Mouse (Mus musculus) lung, adult 2 months (tissue): Measurements from ENCODE around the gene Thada. TPM values are rescaled to one million over a fixed set of nuclear protein-coding genes. Genes with fewer than 3 reads are reported as not detected.

ENCODE experiments used
- DNase-seq: peaks from one replicate; pipeline ENCODE4 v3.0.0; 2022
- H3K4me1 ChIP-seq: fragments of 200-500 bp; 2 replicates; pipeline ENCODE4 v1.6.1; 2011; ENCODE audit warnings: low read length; ENCODE audit not compliant: control insufficient read depth, insufficient read depth
- H3K4me3 ChIP-seq: fragments of 200-500 bp; replicated peaks from 2 replicates; pipeline ENCODE3; 2011; ENCODE audit warnings: low read depth, mild to moderate bottlenecking, control low read depth, low read length; ENCODE audit errors: extremely low read depth
- CTCF ChIP-seq: fragments of 200-500 bp; IDR thresholded peaks from 2 replicates; pipeline ENCODE4 v1.5.1; 2011; ENCODE audit warnings: mild to moderate bottlenecking, low read length, control low read depth; ENCODE audit not compliant: insufficient read depth
- POLR2A ChIP-seq: fragments of 200-500 bp; IDR thresholded peaks from 2 replicates; pipeline ENCODE4 v1.6.1; 2011; ENCODE audit warnings: low read depth, mild to moderate bottlenecking, control low read depth, low read length, borderline replicate concordance; ENCODE audit errors: extremely low read depth
- WGBS: fragments of 180-500 bp; shearing (Covaris S2); methylation state at CpG from one replicate; pipeline ENCODE4 v1.1.7; 2018; 5-methylcytosine and 5-hydroxymethylcytosine counted together
- polyA plus RNA-seq: library from polyadenylated mRNA; depleted of rRNA; stranded (reverse); fragments of >200 nt; gene quantifications from 2 replicates; pipeline ENCODE4 v1.2.3, GENCODE M21; 2012

Thada gene
- polyA plus RNA-seq, 1 experiment: 12.8 TPM

DNA sequence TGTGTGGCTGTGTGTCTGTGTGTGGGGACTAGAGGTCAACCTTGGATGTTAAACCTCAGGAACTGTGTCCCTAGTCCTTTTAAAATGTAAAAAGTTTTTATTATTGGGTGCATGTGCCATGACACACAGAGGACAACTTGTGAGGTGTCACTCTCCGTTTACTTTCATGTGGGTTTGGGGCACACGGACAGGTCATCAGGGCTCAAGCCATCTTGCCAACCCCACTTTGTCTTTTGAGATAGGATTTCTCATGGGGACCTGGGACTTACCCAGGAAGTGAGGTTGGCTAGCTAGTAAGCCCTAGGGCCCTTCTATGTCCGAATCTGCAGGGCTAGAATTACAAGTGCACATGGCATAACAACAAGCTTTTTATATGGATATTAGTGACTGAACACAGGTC lies 130.9 kb downstream of the Thada start:
- Histone ChIP-seq H3K4me1 (peaks cover 6% of the 10 kb centered on the region), H3K4me3 (no peak overlapping the region)
- TF ChIP-seq POLR2A (no peak), CTCF (no peak)
- WGBS: 84% methylated on average over 3 of the region's 3 CpGs
- no peak for DNase-seq

DNA sequence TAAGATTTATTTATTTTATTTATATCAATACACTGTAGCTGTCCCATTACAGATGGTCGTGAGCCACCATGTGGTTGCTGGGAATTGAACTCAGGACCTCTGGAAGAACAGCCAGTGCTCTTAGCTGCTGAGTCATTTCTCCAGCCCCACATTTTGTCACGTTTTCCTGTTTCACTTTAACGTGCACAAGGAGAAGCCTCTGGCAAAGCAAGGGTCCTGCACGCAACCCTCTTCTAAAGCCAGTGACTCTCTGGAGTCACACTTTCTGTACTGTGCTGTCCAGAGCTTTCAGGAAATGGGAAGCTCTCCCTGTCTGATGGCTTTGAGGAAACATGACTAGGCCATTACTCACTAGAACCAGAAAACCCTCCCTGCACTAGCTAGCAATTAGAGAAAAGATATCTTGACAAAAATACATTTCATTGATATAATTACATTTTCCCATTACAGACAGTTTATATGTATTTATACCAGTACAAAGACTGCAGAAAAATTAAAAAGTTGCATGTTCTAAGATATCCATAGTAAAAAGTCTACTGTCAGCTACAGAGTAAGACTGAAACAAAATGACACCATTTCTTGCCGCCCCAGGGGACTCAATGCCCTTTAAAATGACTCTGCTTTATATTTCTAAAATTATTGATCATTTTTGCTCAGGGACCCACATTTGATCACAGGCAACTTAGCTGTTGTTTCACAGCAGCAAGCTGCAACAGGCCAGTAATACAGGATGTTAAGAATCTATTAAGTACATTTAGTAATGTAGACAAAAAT lies 131.6 kb downstream of the Thada start:
- no peak for DNase-seq
- TF ChIP-seq POLR2A (no peak), CTCF (no peak)
- WGBS: 57% methylated on average over 5 of the region's 5 CpGs
- H3K4me1 ChIP-seq: peaks cover 6% of the 10 kb centered on the region
- H3K4me3 ChIP-seq: no peak overlapping the region

DNA sequence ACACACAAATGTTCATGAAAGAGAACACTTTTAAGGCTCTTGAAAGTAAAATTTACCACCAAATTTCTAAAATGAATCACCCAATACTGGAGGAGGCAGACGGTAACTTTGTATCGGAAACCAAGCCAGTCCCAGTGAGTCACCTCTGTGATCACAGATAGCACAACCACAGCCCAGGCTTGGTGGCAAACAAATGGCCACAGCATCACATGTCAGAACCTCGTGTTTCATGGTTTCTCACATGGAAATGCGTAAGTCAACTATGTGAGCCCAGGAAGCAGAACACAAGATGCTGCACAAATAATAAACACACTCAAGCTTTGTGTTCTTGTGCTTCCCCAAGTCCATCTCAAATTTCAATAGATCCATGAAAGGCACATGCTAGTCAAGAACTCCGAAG lies 133.1 kb downstream of the Thada start:
- Histone ChIP-seq H3K4me3 (no peak overlapping the region), H3K4me1 (peaks cover 6% of the 10 kb centered on the region)
- DNase-seq: no peak
- WGBS: 80% methylated on average over 5 of the region's 5 CpGs
- TF ChIP-seq POLR2A (no peak), CTCF (no peak)

DNA sequence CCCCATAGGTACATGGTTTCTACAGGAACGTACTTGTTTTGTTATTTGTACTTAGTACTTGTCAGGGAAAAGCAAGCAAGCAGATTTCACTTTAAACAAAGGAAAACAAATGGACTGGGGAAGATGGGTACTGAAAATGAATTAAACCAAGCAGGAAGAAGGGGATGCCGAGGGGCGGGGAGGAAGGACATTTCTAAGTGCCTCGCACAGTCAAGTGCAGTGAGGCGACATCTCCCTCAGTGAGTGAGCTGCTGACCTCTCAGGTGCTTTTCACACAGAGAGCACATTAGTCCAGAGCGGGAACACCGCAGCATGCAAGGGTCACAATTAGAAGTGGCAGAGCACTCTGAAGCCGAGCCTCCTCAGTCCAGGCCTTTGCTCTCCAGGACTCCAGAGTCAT lies 135.0 kb downstream of the Thada start:
- Histone ChIP-seq H3K4me3 (no peak overlapping the region), H3K4me1 (peaks cover 7% of the 10 kb centered on the region)
- WGBS: 64% methylated on average over 8 of the region's 8 CpGs
- no peak for TF ChIP-seq POLR2A
- no peak for TF ChIP-seq CTCF
- DNase-seq: no peak

DNA sequence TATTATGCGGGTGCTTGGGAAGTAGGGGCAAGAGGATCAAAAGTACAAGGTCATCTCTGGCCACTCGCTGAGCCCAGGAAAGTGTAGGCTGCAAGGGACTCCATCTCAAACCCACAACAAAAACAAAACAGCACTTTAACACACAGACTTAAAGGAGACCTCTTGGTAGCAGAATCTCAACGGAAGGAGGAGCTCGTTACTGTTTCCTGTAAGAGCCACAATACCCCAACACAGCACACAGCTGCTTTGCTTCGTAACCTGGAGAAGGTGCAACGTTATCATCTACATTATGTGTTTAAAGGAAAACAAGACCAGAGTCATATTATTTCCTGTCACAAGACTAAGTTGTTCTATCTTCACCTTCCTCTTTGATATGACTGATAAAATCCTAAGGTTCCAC lies 135.5 kb downstream of the Thada start:
- TF ChIP-seq CTCF (no peak), POLR2A (no peak)
- WGBS: 61% methylated on average over 6 of the region's 6 CpGs
- DNase-seq: no peak
- Histone ChIP-seq H3K4me1 (peaks cover 9% of the 10 kb centered on the region), H3K4me3 (no peak overlapping the region)

DNA sequence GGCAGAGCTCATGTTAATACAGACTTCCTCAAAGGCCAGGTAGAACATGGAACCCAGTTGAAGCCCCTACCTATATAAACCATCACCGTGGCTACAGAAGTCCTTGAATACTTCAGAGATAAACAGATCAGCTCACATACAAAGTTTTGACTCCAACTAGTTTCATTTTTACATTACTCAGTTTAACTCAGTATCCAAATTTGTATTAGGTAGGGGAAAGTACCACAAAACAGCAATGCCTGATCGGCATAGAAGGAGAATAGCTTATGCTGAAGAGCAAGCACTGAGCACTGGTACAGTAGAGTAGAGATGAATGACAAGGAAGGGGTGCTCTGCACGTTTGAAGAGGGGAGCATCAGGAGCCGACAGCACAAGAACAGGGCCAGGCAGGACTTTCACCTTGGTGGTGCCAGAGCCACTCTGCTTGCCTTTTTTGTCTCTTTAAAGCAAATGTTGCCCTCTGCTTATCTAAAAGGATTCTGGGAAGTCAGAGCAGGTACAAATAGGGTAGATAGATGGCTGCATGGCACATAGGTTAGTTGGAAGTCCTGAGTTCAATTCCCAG lies 136.0 kb downstream of the Thada start:
- no peak overlapping the region for H3K4me3 ChIP-seq
- WGBS: 82% methylated on average over 4 of the region's 4 CpGs
- no peak for DNase-seq
- TF ChIP-seq POLR2A: no peak
- no peak for TF ChIP-seq CTCF
- H3K4me1 ChIP-seq: peaks cover 9% of the 10 kb centered on the region

DNA sequence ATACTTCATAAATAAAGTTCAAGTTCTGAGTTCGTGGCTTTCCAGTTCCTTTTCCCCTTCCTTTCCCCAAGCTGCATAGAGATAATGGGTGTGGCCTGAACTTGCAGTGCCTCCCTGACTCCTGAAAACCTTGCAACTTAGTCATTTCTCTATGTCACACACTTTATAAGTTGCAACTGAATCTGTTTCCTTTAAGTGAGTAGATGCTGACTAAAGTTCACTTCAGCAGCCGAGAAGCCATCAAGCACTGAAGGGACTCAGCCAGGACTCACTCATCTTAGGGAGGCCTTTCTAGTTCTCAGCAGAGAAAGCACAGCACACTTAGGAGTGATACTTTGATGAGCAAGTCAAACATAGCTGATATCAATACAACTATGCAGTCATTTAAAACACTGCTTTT lies 137.5 kb downstream of the Thada start:
- Histone ChIP-seq H3K4me3 (no peak overlapping the region), H3K4me1 (peaks cover 11% of the 10 kb centered on the region)
- 57% methylated on average over 2 of the region's 2 CpGs for WGBS
- TF ChIP-seq CTCF (no peak), POLR2A (no peak)
- no peak for DNase-seq

DNA sequence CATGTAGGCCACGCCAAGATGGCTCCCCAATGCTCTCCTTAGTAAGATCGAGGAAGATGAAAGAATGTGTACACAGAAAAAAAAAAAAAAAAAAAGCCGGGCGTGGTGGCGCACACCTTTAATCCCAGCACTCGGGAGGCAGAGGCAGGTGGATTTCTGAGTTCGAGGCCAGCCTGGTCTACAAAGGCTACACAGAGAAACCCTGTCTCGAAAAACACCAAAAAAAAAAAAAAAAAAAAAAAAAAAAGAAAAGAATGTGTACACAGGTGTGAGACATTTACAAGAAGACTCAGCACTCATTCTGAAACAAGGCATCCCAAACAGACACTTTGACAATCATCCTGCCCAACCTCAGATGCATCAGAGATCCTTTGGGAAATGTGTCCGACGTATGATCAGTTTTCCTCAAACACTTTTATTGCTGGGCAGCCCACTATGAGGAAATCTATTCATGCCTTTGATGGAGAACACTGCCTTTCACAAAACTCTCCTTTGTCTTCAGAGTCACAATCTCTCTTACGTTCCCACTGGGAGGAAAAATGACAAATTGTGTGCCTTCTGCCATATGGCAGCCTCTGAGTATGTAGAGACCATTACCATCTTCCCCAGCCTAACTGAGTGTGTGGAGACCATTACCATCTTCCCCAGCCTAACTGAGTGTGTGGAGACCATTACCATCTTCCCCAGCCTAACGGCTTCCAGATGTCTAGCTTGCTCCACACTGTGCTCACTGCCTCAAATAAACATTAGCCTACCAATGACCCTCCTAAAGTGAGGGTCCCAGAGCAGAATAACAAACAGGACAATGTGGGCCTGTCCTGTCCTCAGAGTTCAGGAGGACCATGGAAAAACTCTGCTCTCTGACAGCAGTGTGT lies 138.7 kb downstream of the Thada start:
- TF ChIP-seq CTCF (no peak), POLR2A (no peak)
- 97% methylated on average over 12 of the region's 12 CpGs for WGBS
- no peak for DNase-seq
- Histone ChIP-seq H3K4me1 (peaks cover 11% of the 10 kb centered on the region), H3K4me3 (no peak overlapping the region)

DNA sequence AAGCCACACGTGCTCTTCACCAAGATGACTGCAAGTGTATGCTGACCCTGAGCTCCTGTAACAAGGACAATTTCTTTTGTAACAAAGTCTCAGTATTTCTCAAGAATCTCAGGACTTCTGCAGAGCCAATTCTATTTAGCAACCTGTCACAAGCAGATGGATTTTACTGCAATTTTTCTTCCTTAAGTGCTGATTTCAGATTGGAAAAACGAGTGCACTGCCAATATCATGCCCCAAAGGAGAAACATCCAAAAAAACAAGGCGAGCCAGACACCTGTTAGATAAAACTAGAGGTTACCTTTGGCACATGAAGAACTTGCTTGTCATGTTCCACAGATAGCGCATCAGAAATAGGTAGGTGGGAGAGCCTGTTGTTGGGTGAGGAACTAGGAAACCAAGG lies 143.8 kb downstream of the Thada start:
- WGBS: 71% methylated on average over 4 of the region's 4 CpGs
- TF ChIP-seq CTCF (no peak), POLR2A (no peak)
- DNase-seq: no peak
- peaks cover 6% of the 10 kb centered on the region for H3K4me1 ChIP-seq
- no peak overlapping the region for H3K4me3 ChIP-seq
